Mouse (Mus musculus) heart, adult 2 months (tissue): ENCODE results near the gene Otud7b. TPM values are rescaled to one million over a fixed set of nuclear protein-coding genes. Genes with fewer than 3 reads are reported as not detected.
A peak's percentile ranks its signal among the peaks of the same experiment; 100 is the strongest.

Experiments used
- DNase-seq, 2 experiments: peaks; one replicate each; pipeline ENCODE4 v3.0.0; 2021
- H3K27ac ChIP-seq: fragments of 200-600 bp; 2 replicates; pipeline ENCODE4 v1.8.1; 2022
- H3K27me3 ChIP-seq: fragments of 200-500 bp; 2 replicates; pipeline ENCODE4 v1.6.1; 2012; ENCODE audit warnings: mild to moderate bottlenecking, low read length, inconsistent platforms, mixed read lengths; ENCODE audit not compliant: control insufficient read depth, insufficient read depth
- H3K36me3 ChIP-seq: fragments of 200-500 bp; 2 replicates; pipeline ENCODE4 v1.6.1; 2012; ENCODE audit warnings: low read length, inconsistent platforms; ENCODE audit not compliant: control insufficient read depth, insufficient read depth
- H3K4me1 ChIP-seq: fragments of 200-500 bp; 2 replicates; pipeline ENCODE4 v1.6.1; 2011; ENCODE audit warnings: low read length; ENCODE audit not compliant: control insufficient read depth, insufficient read depth
- H3K4me3 ChIP-seq: fragments of 200-600 bp; 2 replicates; pipeline ENCODE4 v1.8.1; 2022
- H3K79me2 ChIP-seq: fragments of 200-500 bp; replicated peaks from 2 replicates; pipeline ENCODE4 v1.6.1; 2012; ENCODE audit warnings: mild to moderate bottlenecking, inconsistent platforms, low read length, moderate library complexity, mixed read lengths; ENCODE audit not compliant: control insufficient read depth, insufficient read depth
- H3K9ac ChIP-seq: fragments of 200-500 bp; 2 replicates; pipeline ENCODE4 v1.6.1; 2012; ENCODE audit warnings: low read depth, mild to moderate bottlenecking, control low read depth, inconsistent platforms, low read length, mixed read lengths
- CTCF ChIP-seq: fragments of 200-600 bp; IDR thresholded peaks from 2 replicates; pipeline ENCODE4 v1.8.1; 2022; ENCODE audit warnings: antibody characterized with exemption, mild to moderate bottlenecking, moderate library complexity
- EP300 ChIP-seq: fragments of 200-500 bp; IDR thresholded peaks from 2 replicates; pipeline ENCODE4 v1.6.1; 2011; ENCODE audit warnings: low read depth, low read length, control low read depth; ENCODE audit not compliant: insufficient read depth
- POLR2A ChIP-seq: fragments of 200-500 bp; IDR thresholded peaks from 2 replicates; pipeline ENCODE4 v1.6.1; 2011; ENCODE audit warnings: mild to moderate bottlenecking, low read depth, low read length, control low read depth; ENCODE audit not compliant: insufficient read depth
- WGBS: fragments of 180-500 bp; shearing (Covaris S2); methylation state at CpG from one replicate; pipeline ENCODE4 v1.1.7; 2018; 5-methylcytosine and 5-hydroxymethylcytosine counted together
- intact Hi-C: fragments of 180-260 bp; cut with DNase I; formaldehyde crosslinking; loops from one replicate; pipeline ENCODE4 v1.15.1; 2025
- polyA plus RNA-seq: library from polyadenylated mRNA; depleted of rRNA; stranded (reverse); fragments of >200 nt; gene quantifications from 2 replicates; pipeline ENCODE4 v1.2.3, GENCODE M21; 2012
- total RNA-seq, 2 experiments: library from RNA; stranded (reverse); gene quantifications; 2 replicates each; pipeline ENCODE4 v1.2.3; 2021

Gene Otud7b
- total and polyA plus RNA-seq, 3 experiments: 10.9 to 57.4 (median 46.0) TPM

- WGBS: 95% methylated on average over 6 of the region's 6 CpGs
- H3K36me3 ChIP-seq: no peaks in the 10 kb centered on the region
- H3K27me3 ChIP-seq: no peaks in the 10 kb centered on the region
- no peak overlapping the region for H3K27ac ChIP-seq
- peaks cover 3% of the 10 kb centered on the region; the same call in 1 of the 2 replicates for H3K4me1 ChIP-seq
- H3K79me2 ChIP-seq: no peaks in the 10 kb centered on the region
- DNase-seq: no peak
- no peak overlapping the region for H3K9ac ChIP-seq
- no peak overlapping the region for H3K4me3 ChIP-seq
- TF ChIP-seq EP300: no peak
- TF ChIP-seq POLR2A: no peak
- no peak for TF ChIP-seq CTCF
- intact Hi-C loops: loop anchor here (5.0 kb wide), 2 partner anchors 148 to 163 kb away; partner anchors contain the start of genes Bola1 and Hist2h2ab
Measured at GRCm38 (mm10) chr3:96069046-96069445, 35.3 kb upstream of the Otud7b start.

GRCm38 (mm10) chr3:96069542-96069941, 34.8 kb upstream of the Otud7b start:
- 43% methylated on average over 1 of the region's 1 CpGs for whole genome bisulfite sequencing
- Histone ChIP-seq H3K27me3 (no peaks in the 10 kb centered on the region), H3K27ac (no peak overlapping the region), H3K9ac (no peak overlapping the region), H3K4me3 (no peak overlapping the region), H3K4me1 (peaks cover 3% of the 10 kb centered on the region; the same call in 1 of the 2 replicates), H3K79me2 (no peaks in the 10 kb centered on the region), H3K36me3 (no peaks in the 10 kb centered on the region)
- intact Hi-C loops: loop anchor here (5.0 kb wide), 2 partner anchors 148 to 163 kb away; partner anchors contain the start of genes Bola1 and Hist2h2ab
- no peak for DNase-seq
- TF ChIP-seq CTCF: peak; percentile 28; the same call in 1 of the 2 replicates
- no peak for TF ChIP-seq EP300
- TF ChIP-seq POLR2A: no peak

- TF ChIP-seq POLR2A: no peak
- no peak for TF ChIP-seq EP300
- TF ChIP-seq CTCF: no peak
- intact Hi-C loops: no loop called here
- no peaks in the 10 kb centered on the region for H3K79me2 ChIP-seq
- DNase-seq: no peak
- no peaks in the 10 kb centered on the region for H3K27me3 ChIP-seq
- H3K27ac ChIP-seq: no peak overlapping the region
- no peak overlapping the region for H3K4me3 ChIP-seq
- WGBS: 74% methylated on average over 4 of the region's 4 CpGs
- no peak overlapping the region for H3K9ac ChIP-seq
- peaks cover 3% of the 10 kb centered on the region; the same call in 1 of the 2 replicates for H3K4me1 ChIP-seq
- no peaks in the 10 kb centered on the region for H3K36me3 ChIP-seq
Measured at GRCm38 (mm10) chr3:96070241-96070640, 34.1 kb upstream of the Otud7b start.

- Histone ChIP-seq H3K4me1 (no peaks in the 10 kb centered on the region), H3K79me2 (no peaks in the 10 kb centered on the region), H3K9ac (no peak overlapping the region), H3K27ac (no peak overlapping the region), H3K27me3 (no peaks in the 10 kb centered on the region), H3K4me3 (no peak overlapping the region), H3K36me3 (no peaks in the 10 kb centered on the region)
- TF ChIP-seq POLR2A: no peak
- TF ChIP-seq EP300: no peak
- TF ChIP-seq CTCF: no peak
- 61% methylated on average over 12 of the region's 12 CpGs for WGBS
- no peak for DNase-seq
- intact Hi-C loops: no loop called here
Measured at GRCm38 (mm10) chr3:96072921-96073486, 31.3 kb upstream of the Otud7b start.

GRCm38 (mm10) chr3:96078066-96078465, 26.3 kb upstream of the Otud7b start:
- intact Hi-C loops: no loop called here
- no peak overlapping the region for H3K27ac ChIP-seq
- H3K36me3 ChIP-seq: no peaks in the 10 kb centered on the region
- 73% methylated on average over 6 of the region's 6 CpGs for WGBS
- H3K27me3 ChIP-seq: no peaks in the 10 kb centered on the region
- DNase-seq: no peak
- H3K79me2 ChIP-seq: no peaks in the 10 kb centered on the region
- no peak overlapping the region for H3K4me3 ChIP-seq
- no peak overlapping the region for H3K9ac ChIP-seq
- TF ChIP-seq POLR2A (no peak), CTCF (no peak), EP300 (no peak)
- no peaks in the 10 kb centered on the region for H3K4me1 ChIP-seq

- Histone ChIP-seq H3K4me3 (no peak overlapping the region), H3K27me3 (no peaks in the 10 kb centered on the region), H3K27ac (no peak overlapping the region), H3K4me1 (no peaks in the 10 kb centered on the region), H3K36me3 (no peaks in the 10 kb centered on the region), H3K79me2 (no peaks in the 10 kb centered on the region), H3K9ac (no peak overlapping the region)
- DNase-seq: no peak
- TF ChIP-seq POLR2A: no peak
- TF ChIP-seq CTCF: no peak
- TF ChIP-seq EP300: no peak
- intact Hi-C loops: no loop called here
- 55% methylated on average over 3 of the region's 3 CpGs for WGBS
Measured at GRCm38 (mm10) chr3:96078711-96079110, 25.6 kb upstream of the Otud7b start.
